Mouse (Mus musculus): ENCODE measurements around the gene Ppp1r16b.

Gene Ppp1r16b

DNA sequence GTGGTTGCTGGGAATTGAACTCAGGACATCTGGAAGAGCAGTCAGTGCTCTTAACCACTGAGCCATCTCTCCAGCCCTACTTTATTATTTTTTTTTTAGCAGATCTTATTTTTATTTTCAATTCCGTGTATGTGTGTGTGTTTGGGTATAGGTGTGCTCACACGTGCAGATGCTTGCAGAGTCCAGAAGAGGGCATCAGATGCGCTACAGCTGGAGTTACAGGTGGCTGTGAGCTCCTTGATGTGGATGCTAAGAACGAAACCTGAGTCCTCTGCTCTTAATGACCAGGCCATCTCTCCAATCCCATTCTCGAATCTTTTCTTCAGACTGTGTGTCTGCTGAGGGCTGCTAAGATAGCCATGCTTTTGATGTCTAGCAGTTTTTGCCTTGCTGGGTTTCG is 61.1 kb downstream of the Ppp1r16b start:
- no peak for DNase-seq

DNA sequence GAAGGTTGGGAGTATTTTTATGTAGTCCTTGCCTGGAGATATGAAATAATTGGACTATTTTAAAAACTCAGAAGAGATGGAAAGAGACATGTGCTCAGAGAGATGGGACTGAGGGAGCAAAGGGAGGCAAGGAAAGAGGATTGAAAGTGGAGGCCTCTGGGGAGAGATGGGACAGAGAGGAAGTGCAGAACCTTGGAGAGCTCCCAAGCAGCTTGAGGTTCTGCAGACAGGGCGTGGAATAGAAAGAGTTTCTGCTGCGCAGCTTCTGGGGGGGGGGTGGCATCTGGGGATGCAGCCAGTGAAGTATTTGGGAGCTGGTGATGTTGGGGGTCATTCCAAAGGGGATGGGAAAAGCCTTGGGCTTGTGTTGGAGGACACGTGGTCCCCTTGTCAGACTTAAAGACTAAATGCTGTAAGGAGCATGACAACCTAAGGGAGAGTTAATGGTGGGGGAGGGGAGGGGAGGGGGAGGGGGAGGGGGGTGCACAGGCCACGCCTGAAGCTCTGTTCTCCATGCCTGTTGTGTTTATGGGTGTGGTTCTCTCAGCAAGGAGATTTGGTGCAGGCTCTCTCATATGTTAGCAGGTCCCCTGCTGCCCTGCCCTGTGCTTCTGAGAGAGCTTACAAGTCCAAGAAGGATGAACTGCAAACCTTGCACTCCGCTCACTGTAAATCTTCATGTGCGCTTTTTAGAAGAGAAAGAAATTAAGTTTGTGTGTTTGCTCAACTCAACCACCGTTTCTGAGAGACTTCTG is 63.0 kb downstream of the Ppp1r16b start:
- DNase-seq = peak in 1 of 2 experiments; percentile 35

DNA sequence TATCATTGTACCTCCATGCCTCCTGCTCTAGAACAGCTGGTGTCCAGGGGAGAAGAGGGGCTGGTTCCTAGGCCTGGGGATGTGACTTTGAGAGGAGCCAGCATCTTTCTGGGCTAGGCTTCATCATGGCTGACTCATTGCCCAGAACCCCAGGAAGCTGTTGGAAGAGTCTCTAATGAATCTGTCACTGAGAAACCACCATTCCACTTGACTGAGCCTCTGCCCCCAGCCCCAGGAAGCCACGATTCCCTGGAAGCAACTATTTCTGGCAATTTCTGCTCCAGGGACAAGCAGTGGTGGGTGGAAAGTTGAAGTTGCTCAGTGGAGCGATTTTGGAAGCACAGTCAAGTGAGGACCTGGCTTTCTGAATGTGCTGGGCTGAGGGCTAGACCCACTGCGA is 65.7 kb downstream of the Ppp1r16b start:
- DNase-seq = no peak

DNA sequence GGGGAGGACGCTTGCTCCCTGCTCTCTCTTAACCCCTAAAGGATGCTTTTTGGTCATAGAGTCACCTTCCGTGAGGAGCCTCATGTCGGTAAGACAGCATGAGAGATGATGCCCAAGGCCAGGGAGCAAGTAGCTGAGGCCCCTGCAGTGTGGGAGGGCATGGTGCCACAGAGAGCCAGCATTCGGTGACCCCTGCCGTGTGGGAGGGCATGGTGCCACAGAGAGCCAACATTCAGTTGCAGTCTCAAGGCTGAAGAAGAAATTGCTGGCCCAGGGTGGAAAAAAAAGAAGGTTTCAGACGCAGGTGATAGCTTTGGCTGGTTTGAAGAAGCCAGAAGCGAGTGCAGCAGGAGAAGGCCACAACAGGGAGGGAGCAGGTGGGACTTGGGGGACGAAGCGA is 67.3 kb downstream of the Ppp1r16b start:
- DNase-seq = no peak

DNA sequence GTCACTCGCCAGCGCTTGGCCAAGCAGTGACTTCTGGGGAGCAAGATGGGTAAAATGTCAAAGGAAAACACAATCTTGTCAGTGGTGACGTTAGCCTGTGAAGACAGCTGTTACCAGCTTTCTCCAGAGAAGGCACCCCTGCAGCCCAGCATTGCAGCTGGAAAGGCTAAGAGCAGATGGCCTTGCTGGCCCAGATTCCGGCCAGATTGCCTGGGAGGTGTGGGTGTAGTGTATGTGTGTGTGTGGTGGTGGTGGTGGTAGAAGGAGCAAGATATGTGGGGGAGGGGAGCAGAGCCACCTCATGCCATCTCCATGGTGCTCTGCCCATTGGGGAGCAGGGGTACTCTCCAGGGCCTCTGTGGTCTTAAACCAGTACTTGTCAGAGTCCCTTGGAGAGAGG is 67.9 kb downstream of the Ppp1r16b start:
- no peak for DNase-seq

DNA sequence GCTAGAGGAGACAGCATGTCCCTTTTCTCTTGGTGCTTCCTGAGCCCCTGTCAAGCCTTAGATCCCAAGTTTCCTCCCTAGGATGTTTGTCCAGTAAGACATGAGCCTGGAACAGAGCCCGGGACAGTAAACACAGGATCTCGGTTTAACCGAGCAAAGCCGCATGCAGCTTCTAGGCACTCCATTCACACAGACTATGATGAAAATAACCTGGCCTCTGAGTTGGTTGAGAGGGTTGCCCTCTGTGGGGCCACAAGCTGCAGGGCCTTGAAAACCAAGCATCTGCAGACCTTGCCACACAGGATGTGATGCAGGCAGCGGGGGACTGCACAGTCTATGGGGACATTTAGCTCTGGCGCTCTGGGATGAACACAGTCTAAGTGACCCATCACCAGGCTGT is 68.7 kb downstream of the Ppp1r16b start:
- peak; percentile 62 to 63 for DNase-seq

DNA sequence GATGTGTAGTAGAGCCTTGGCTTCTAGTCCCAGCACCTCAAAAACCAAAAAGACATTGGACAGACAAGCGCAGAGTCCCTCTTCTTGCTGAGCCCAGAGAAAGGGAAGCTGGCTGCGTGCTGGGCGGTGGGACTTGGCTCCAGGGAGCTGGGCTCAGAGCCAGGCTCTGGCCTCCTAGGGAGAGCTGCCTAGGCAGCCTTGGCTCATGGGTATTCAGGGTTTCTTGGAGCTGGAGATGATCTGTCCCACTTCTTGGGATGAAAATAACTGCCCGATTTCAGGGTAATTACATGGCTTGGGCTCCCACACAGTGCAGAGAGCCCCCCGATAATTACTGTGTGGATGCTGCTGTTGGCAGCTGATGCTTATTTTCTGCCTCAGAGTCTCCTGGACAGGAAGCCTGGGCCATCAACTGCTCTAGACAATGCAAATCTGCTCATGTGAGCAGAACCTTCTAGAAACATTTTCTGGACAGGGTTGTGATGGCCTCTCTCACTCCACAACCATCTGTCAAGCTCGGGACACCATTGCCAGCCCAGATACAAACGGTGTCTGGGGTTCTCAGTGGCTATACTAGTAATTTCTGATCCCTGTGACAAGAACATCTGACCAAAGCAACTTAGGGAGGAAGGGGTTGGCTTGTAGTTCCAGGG is 69.4 kb downstream of the Ppp1r16b start:
- peak; percentile 77 to 88 for DNase-seq

DNA sequence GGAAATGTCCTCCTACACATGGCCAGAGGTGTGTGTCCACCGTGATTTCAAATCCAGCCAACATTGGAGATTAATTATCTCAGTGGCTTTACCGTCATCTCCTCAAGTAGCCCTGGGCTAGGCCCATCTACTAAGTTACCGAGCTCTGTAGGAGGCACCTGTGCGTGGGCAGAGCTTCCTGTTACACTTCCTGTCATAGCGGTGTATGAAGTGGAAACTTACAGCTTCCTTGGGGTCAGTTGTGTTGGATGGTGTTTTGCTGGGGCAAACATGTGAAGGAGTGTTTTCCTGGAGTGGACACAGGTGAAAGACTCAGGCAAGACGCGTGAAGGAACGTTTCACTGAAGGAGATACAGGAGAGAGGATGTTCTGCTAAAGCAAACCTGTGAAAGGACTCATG is 70.1 kb downstream of the Ppp1r16b start:
- DNase-seq = no peak

DNA sequence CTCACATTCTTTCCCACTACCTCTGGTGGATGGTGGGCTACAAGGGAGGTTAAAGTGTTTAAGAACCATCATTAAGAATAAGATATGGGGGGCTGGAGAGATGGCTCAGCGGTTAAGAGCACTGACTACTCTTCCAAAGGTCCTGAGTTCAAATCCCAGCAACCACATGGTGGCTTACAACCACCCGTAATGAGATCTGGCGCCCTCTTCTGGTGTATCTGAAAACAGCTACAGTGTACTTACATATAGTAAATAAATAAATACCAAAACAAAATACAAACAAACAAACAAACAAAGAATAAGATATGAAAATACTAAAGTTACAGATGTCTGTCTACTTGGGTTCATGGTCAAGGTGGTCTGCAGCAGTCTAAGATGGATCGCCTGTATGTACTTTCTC is 71.0 kb downstream of the Ppp1r16b start:
- DNase-seq = peak in 1 of 2 experiments; percentile 35

DNA sequence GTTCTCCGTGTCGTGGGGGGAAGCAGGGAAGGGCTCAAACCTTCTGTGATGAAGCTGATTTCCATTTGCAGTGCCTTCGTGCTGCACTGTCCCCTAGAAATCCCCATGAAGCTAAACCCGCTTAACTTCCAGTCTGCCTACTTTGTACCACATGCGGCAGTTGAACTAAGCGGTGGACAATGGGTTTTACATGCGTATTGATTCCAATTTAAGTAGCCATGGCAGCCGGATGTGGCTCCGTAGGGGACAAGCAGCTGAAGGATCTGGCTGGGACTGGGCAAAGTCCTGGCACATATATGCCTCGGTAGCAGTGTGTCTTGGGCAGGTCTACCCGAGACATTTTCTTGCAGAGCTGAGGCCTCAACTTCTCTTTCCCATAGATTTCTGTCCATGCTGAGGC is 73.4 kb downstream of the Ppp1r16b start:
- DNase-seq = no peak

DNA sequence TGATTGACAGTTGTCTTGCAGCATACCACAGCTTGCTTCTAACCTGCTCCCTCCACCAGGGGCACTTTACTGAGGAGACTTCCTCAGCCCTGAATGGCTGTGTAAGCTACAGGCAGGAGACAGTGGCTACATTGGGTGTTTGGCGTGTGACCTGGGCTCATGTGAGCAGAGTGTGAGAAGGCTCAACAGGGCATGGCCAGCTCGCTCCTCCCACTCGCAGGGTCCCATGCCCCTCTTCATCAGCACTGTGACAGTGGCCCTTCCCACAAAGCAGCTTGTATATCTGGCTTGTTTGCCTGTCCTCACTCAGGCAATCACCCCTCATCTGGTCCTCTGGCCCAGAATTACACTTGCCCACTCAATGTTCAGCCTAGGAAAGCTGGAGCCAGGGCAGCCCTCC is 73.9 kb downstream of the Ppp1r16b start:
- DNase-seq = no peak

DNA sequence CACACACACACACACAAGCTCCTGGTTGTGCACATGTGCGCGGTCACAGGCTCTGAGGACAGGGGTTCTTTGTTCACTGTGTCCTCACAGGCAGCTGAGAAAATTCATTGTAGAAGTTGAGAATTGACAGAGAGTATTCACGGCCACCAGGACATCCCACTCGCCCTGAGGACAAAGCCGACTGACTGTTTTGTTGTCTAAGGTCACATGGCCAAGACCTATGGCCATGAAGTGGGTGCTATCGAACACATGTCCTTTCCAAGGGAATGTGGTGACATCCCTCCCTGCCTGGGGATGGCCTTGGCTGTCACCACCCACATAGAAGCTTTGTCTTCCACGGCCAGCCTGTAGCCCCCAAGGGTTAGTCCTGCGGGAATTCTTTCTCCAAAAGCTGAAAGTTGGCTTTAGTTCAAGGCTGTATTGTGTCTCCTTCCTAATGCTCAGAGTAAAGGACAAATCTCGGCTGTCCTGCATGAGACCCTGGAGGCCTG is 75.9 kb downstream of the Ppp1r16b start:
- no peak for DNase-seq

DNA sequence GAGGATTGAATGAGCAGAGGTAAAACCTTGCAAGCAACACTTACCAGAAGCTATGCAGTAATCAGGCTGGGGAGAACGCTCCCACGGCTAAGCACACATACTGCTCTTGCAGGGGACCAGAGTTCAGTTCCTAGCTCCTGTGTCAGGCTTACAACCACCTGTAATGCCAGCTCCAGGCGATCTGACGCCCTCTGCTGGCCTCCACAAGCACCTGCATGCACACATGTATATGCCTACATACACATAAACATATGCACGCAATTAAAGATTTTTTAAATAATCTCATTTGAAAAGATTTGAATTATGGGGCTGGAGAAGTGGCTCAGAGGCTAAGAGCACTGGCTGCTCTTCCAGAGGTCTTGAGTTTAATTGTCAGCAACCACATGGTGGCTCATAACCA is 77.2 kb downstream of the Ppp1r16b start:
- no peak for DNase-seq

DNA sequence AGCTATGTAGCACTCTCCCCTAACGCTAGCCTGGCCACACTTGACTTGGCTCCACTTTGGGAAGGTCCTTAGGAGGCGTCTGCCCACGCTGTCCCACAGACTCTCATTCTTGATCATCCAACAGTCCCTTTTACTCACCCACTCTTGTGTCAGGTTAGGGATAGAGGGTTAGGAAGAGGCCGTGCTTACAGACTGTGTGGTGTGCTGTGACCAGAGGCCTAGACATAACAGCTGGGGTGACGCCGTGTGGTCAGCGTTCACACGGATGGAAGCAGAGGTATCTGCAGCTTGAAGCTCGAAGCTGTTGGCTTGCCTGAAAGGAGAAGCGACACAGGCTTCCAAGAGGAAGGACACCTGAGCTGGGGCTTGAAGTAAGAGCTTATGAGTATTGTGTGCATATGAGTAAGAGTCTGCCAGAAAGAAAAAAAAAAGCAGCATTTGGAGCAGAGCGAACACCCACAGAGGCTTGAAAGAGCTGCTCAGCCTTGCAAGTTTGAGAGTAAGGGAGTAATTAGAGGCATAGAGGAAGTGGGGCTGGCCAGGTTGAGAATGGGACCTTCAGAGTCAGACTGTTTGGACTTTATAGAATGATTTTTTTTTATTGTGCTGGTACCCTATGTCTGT is 78.4 kb downstream of the Ppp1r16b start:
- no peak for DNase-seq

DNA sequence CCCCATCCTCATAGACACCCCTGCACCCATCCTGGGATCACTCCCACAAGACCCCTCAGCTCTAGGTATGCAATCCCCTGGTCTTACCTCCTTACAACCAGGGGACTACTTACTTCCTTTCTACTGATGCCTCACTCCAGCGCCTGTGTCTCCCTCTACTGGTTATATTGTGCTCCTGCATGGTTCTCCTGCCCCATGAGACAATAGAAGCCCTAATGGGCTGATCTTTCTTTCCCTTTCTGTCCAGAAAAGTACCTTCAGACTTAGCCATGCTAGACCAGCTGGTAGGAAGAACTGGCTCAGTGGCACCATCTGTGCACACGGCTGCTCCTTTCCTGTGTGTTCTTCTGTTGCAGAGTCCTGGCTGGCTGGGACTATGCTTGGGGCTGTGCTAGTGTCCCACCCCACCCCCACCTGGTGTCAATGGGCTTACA is 79.9 kb downstream of the Ppp1r16b start:
- DNase-seq = peak in 1 of 2 experiments; percentile 38

DNA sequence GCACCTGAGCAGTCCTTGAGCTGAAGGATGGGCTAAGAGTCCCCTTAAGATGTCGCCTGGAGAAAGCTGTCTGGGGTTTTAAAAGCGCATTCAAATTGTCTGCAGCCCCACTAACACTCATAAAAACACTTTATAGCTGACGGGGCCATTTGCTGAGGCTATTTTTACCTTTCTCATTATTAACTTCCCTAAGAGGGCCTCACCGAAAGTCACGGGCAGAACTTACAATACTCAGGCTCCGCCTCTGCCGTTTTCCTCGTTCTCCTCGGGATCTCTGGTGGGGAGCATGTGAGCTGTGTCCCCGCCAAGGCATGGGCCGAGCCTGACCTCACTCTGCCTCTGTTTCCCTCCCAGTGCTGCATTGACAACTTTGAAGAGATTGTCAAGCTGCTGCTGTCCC is 81.0 kb downstream of the Ppp1r16b start:
- no peak for DNase-seq

DNA sequence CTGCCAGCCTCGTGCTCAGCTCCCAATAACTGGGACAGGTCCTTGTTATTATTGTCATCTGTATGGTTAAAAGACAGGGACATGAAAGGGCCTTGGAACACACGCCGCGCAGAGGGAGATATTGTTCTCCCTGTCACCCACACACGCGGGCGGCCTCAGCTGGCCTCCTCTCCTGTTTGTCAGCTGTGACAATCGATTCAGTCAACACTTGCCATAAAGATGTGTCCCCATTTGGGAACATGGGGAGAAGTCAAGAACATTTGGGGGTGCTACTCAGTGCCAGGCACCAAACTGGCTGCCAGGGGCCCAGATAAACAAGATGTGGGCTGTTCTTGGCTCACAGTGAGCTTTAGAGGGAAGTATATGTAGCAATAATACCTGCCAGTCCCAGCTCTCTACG is 84.2 kb downstream of the Ppp1r16b start:
- no peak for DNase-seq

DNA sequence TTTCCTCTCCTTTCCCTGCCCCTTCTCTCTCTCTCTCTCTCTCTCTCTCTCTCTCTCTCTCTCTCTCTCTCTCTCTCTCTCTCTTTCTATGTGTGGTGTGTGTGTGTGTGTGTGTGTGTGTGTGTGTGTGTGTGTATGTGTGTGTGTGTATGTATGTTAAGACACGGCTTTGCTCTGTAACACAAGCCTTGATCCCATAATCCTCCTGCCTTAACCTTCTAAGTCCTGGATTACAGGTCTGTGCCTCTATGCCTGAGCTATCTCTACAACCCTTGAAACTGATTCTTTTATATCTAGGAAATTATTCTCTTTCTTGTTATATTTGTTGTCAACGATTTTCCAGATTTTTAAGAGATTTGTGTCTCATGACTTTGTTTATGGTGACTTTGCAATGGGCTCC is 95.0 kb downstream of the Ppp1r16b start:
- DNase-seq = no peak

DNA sequence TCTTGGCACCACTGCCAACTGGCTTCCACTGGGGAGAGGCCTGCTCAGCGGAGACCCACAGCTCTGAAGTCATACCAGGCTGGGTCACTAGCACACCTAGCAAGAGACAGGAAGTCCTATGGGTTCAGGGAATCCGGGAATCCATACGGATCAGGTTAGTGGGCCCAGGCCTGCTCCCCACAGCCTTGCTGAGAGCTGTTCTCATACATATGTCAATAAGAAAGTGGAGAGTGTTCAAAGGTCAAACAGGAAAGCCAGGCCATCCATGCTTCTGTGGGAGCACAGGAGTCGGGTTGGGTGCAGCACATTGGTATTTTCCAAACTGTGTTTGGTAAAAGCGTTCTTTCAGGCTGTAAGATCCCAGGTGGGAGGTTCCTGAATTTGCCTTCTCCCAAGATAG is 97.1 kb downstream of the Ppp1r16b start:
- no peak for DNase-seq

DNA sequence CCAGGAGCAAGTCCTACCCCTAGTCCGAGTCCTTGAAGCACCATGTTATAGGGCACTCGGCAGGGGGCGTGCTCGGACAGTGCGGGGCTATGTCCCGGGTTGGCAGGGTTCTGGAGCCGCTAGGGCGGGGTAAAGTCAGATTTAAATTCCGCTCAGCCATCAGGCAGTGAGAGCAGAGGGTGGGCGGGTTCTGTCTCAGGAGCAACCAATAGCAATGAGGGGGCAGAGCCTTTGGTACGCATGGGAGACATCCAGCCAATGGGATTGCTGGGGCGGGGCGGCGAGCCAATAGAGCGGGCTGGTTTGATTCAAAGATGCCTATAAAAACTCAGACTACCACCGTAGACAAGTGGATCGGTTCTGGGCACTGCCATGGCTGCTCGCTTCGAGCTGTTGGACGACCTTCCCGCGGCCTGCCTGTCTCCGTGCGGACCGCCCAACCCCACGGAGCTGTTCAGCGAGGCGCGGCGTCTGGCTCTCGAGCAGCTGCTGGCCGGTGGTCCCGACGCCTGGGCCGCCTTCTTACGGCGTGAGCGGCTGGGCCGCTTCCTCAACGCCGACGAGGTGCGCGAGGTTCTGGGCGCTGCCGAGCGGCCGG is 102.6 kb downstream of the Ppp1r16b start, which contains the start of gene Fam83d:
TSS of gene Fam83d (plus strand) at position 352 of the 598 bp plus-strand sequence.
- DNase-seq = peak; percentile 98

DNA sequence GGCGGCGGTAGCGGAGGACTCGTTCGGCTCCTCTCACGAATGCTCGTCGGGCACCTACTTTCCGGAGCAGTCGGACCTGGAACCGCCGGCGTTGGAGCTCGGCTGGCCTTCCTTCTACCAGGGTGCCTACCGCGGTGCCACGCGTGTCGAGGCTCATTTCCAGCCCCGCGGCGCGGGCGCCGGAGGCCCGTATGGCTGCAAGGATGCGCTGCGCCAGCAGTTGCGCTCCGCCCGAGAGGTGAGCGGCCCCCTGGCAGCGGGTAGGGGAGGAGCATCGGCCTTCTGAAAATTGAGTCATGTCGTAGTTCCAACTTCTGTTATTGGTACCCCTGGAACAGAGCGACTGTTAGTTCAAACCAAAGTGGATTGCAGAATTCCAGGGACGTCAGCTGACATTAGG is 103.2 kb downstream of the Ppp1r16b start:
- peak in 1 of 2 experiments; percentile 37 for DNase-seq

DNA sequence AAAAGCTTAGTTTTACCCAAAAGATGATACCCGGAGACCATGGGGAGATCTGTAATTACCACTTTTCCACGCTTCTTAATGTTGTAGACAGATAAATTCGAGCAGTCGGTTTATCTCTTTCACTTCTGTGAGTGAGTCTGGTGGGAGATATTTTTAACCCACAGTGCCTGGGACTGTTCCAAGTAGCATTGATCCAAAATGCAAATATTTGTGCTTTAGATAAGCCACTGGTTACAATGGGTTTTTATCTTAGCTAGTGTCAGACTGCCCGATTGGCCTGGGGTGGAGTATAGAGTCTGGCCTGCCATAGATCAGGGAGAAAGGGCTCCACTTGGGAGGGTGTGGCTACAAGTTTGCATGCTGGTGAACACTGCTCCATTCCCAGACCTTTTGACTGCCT is 103.6 kb downstream of the Ppp1r16b start:
- no peak for DNase-seq

DNA sequence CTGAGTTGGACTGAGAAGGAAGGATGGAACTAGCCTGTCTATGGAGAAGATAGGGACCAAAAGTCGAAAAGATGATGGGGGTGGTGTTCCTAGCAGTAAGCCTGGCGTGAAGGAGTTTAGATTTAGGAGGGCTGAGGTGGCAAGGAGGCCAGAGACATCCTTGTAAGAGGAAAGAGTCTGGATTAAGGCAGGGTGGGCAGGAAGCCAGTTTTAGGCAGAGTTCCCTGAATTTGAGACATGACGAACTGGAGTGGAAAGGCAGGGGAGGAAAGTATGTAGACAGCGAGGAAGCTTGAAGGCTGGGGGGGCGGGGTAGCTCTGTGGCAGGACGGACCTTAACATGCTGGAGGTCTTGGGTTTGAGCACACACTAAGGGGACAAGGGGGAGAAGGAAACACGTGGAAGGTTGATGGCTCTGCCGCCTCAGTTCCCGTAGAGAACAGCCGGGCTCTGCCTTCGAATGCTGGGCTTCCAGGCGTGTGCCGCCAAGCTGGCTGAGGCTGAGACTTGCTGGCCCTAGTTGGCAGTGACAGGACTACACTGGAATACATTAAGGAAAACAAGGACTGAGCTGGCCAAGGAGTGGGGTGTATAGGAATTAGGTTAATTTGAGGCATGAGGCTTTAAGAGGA is 105.0 kb downstream of the Ppp1r16b start:
- DNase-seq = peak in 1 of 2 experiments; percentile 23
